Mouse (Mus musculus) embryonic facial prominence, embryonic 14.5 days (tissue): ENCODE results near the gene Smim24. TPM values are rescaled to one million over a fixed set of nuclear protein-coding genes. Genes with fewer than 3 reads are reported as not detected.

ENCODE experiments used
- ATAC-seq: fragments of 200-750 bp; cut with Nextera tagmentation; 2 replicates; pipeline ENCODE4 v1.8.0; 2017; ENCODE audit warnings: low read depth, moderate number of reproducible peaks, moderate TSS enrichment
- DNase-seq: peaks from one replicate; pipeline ENCODE4 v3.0.0-alpha.2; 2015; ENCODE audit warnings: low spot score
- H3K27ac ChIP-seq: fragments of 300-500 bp; sonication (generic); replicated peaks from 2 replicates; pipeline ENCODE4 v1.5.1; 2014; ENCODE audit warnings: low read depth, mild to moderate bottlenecking, low read length, moderate library complexity
- H3K27me3 ChIP-seq: fragments of 300-500 bp; sonication (generic); replicated peaks from 2 replicates; pipeline ENCODE4 v1.6.1; 2014; ENCODE audit warnings: low read length; ENCODE audit not compliant: control insufficient read depth, insufficient read depth
- H3K36me3 ChIP-seq: fragments of 300-500 bp; sonication (generic); 2 replicates; pipeline ENCODE4 v1.6.1; 2014; ENCODE audit warnings: low read length, mixed read lengths; ENCODE audit not compliant: control insufficient read depth, insufficient read depth
- H3K4me1 ChIP-seq: fragments of 300-500 bp; sonication (generic); 2 replicates; pipeline ENCODE4 v1.6.1; 2014; ENCODE audit warnings: antibody characterized with exemption, low read length; ENCODE audit not compliant: control insufficient read depth, insufficient read depth
- H3K4me2 ChIP-seq: fragments of 300-500 bp; sonication (generic); 2 replicates; pipeline ENCODE4 v1.6.1; 2014; ENCODE audit warnings: low read depth, mild to moderate bottlenecking, low read length, moderate library complexity, mixed read lengths
- H3K4me3 ChIP-seq: fragments of 300-500 bp; sonication (generic); 2 replicates; pipeline ENCODE4 v1.5.1; 2014; ENCODE audit warnings: low read depth, mild to moderate bottlenecking, low read length
- H3K9ac ChIP-seq: fragments of 300-500 bp; sonication (generic); 2 replicates; pipeline ENCODE4 v1.6.1; 2014; ENCODE audit warnings: low read depth, mild to moderate bottlenecking, low read length, moderate library complexity, mixed read lengths
- H3K9me3 ChIP-seq: fragments of 300-500 bp; sonication (generic); 2 replicates; pipeline ENCODE4 v1.6.1; 2016; ENCODE audit warnings: low read length; ENCODE audit not compliant: control insufficient read depth
- WGBS: fragments of 180-500 bp; shearing (Covaris S2); extraction: QIAGEN DNeasy Blood & Tissue Kit; methylation state at CpG from one replicate; pipeline ENCODE4 v1.1.7; 2014; 5-methylcytosine and 5-hydroxymethylcytosine counted together
- polyA plus RNA-seq: library from polyadenylated mRNA; unstranded; fragments of >200 nt; fragmentation: Nextera tagmentation; extraction: Ambion mirVana; gene quantifications from 2 replicates; pipeline ENCODE4 v1.2.1, GENCODE M21; 2014

Smim24 gene
- polyA plus RNA-seq, 1 experiment from 2014 or later = 3.9 TPM

GRCm38 (mm10) chr10:81383802-81384604, 8.8 kb upstream of the Smim24 start, which contains the start of the genes Dohh and Gm48551:
TSS of gene Dohh (plus strand) at chr10:81384428.
TSS of gene Gm48551 (plus strand) at chr10:81384466.
- Histone ChIP-seq H3K9ac (peak within 1 kb of the TSS; percentile 86), H3K27ac (peak within 1 kb of the TSS; percentile 83), H3K9me3 (no peaks in the 10 kb centered on the region), H3K4me2 (peak within 1 kb of the TSS; percentile 90), H3K4me3 (peak within 1 kb of the TSS; percentile 99), H3K36me3 (peaks cover 33% of the 10 kb centered on the region), H3K4me1 (0 out of 2 replicates have a peak, but pooled peaks cover 10% of the 10 kb centered on the region), H3K27me3 (no peaks in the 10 kb centered on the region)
- DNase-seq (peak; percentile 99), ATAC-seq (peak; percentile 97)
- WGBS = 5% methylated on average over 50 of the region's 54 CpGs

GRCm38 (mm10) chr10:81384605-81384982, 8.3 kb upstream of the Smim24 start:
- Histone ChIP-seq H3K27ac (peak overlapping the region; percentile 83), H3K4me3 (peak overlapping the region; percentile 99), H3K9ac (peak overlapping the region; percentile 86), H3K36me3 (peaks cover 36% of the 10 kb centered on the region), H3K4me2 (peak overlapping the region; percentile 90), H3K4me1 (0 out of 2 replicates have a peak, but pooled peaks cover 10% of the 10 kb centered on the region), H3K27me3 (no peaks in the 10 kb centered on the region), H3K9me3 (no peaks in the 10 kb centered on the region)
- 0% methylated on average over 18 of the region's 19 CpGs for WGBS
- ATAC-seq (0 out of 2 replicates have a peak, but pooled peaks have one; percentile 5), DNase-seq (no peak)

GRCm38 (mm10) chr10:81385603-81386306, 7.1 kb upstream of the Smim24 start:
- DNase-seq = no peak
- H3K9me3 ChIP-seq = no peaks in the 10 kb centered on the region
- H3K4me1 ChIP-seq = 0 out of 2 replicates have a peak, but pooled peaks cover 10% of the 10 kb centered on the region
- H3K9ac ChIP-seq = no peak overlapping the region; the same call in 1 of the 2 replicates
- no peak for ATAC-seq
- no peaks in the 10 kb centered on the region for H3K27me3 ChIP-seq
- peaks cover 36% of the 10 kb centered on the region for H3K36me3 ChIP-seq
- WGBS = 89% methylated on average over 21 of the region's 22 CpGs
- peak overlapping the region; percentile 90 for H3K4me2 ChIP-seq
- H3K4me3 ChIP-seq = peak overlapping the region; percentile 99; the same call in 1 of the 2 replicates
- no peak overlapping the region for H3K27ac ChIP-seq

GRCm38 (mm10) chr10:81387716-81388115, 5.1 kb upstream of the Smim24 start:
- H3K4me2 ChIP-seq = no peak overlapping the region
- no peaks in the 10 kb centered on the region for H3K27me3 ChIP-seq
- peaks cover 36% of the 10 kb centered on the region for H3K36me3 ChIP-seq
- no peak overlapping the region for H3K4me3 ChIP-seq
- no peak overlapping the region for H3K27ac ChIP-seq
- DNase-seq (no peak), ATAC-seq (no peak)
- no peaks in the 10 kb centered on the region for H3K9me3 ChIP-seq
- H3K4me1 ChIP-seq = peaks cover 10% of the 10 kb centered on the region; the same call in 1 of the 2 replicates
- no peak overlapping the region for H3K9ac ChIP-seq
- 92% methylated on average over 20 of the region's 20 CpGs for WGBS

- no peak within 1 kb of the TSS for H3K4me2 ChIP-seq
These were observed 4.3 kb upstream of the Smim24 start, which contains the start of gene Gm48552 for GRCm38 (mm10) chr10:81388505-81389055. TSS of gene Gm48552 (plus strand) at chr10:81389005.

GRCm38 (mm10) chr10:81389373-81389772, 3.5 kb upstream of the Smim24 start:
- DNase-seq = no peak
- H3K9me3 ChIP-seq = no peaks in the 10 kb centered on the region
- WGBS = 59% methylated on average over 3 of the region's 3 CpGs
- ATAC-seq = no peak
- no peak overlapping the region for H3K9ac ChIP-seq
- H3K4me1 ChIP-seq = peaks cover 24% of the 10 kb centered on the region
- H3K4me2 ChIP-seq = no peak overlapping the region
- H3K36me3 ChIP-seq = peaks cover 36% of the 10 kb centered on the region
- no peak overlapping the region for H3K4me3 ChIP-seq
- H3K27ac ChIP-seq = no peak overlapping the region
- H3K27me3 ChIP-seq = no peaks in the 10 kb centered on the region

More at GRCm38 (mm10) chr10:81388505-81389055, 4.3 kb upstream of the Smim24 start, which contains the start of gene Gm48552:
- H3K9ac ChIP-seq = 0 out of 2 replicates have a peak within 1 kb of the TSS, but pooled peaks have one; percentile 5
- H3K27ac ChIP-seq = no peak within 1 kb of the TSS
- H3K36me3 ChIP-seq = peaks cover 36% of the 10 kb centered on the region
- peaks cover 19% of the 10 kb centered on the region for H3K4me1 ChIP-seq
- DNase-seq (no peak), ATAC-seq (no peak)
- no peaks in the 10 kb centered on the region for H3K9me3 ChIP-seq
- H3K27me3 ChIP-seq = no peaks in the 10 kb centered on the region
- H3K4me3 ChIP-seq = no peak within 1 kb of the TSS
- 84% methylated on average over 5 of the region's 5 CpGs for WGBS

- Histone ChIP-seq H3K27ac (no peak overlapping the region), H3K9ac (no peak overlapping the region), H3K9me3 (no peaks in the 10 kb centered on the region), H3K4me3 (no peak overlapping the region), H3K27me3 (no peaks in the 10 kb centered on the region), H3K4me1 (peaks cover 22% of the 10 kb centered on the region), H3K36me3 (peaks cover 36% of the 10 kb centered on the region), H3K4me2 (no peak overlapping the region)
- DNase-seq = no peak
- WGBS = 57% methylated on average over 22 of the region's 23 CpGs
- ATAC-seq = peak; percentile 62
These were observed 2.8 kb upstream of the Smim24 start for GRCm38 (mm10) chr10:81389801-81390677.

- Histone ChIP-seq H3K9me3 (no peaks in the 10 kb centered on the region), H3K27ac (no peak overlapping the region), H3K9ac (no peak overlapping the region), H3K4me2 (no peak overlapping the region), H3K4me1 (peaks cover 17% of the 10 kb centered on the region), H3K36me3 (peaks cover 36% of the 10 kb centered on the region), H3K27me3 (no peaks in the 10 kb centered on the region), H3K4me3 (no peak overlapping the region)
- WGBS = 89% methylated on average over 9 of the region's 13 CpGs
- no peak for DNase-seq
- ATAC-seq = no peak
These were observed 2.2 kb upstream of the Smim24 start for GRCm38 (mm10) chr10:81390678-81390965.
